Mouse (Mus musculus): ENCODE measurements at regions not wholly inside any gene's neighbourhood (a gene's known extent, or its start where the extent isn't known, plus 50 kb on each side); places are given as distances from the start of the nearest gene placed in this dataset.
"Not testable (repeated sequence)": the region's sequence is repeated elsewhere in the genome, so short reads cannot be mapped to it uniquely, and the experiment has no call there.

- no peak for DNase-seq (ENCODE audit: low read depth, low spot score)
These were observed 517.0 kb downstream of the Bnc2 start for GRCm38 (mm10) chr4:84157911-84158647.

- no peak for DNase-seq (ENCODE audit: low read depth, low spot score)
These were observed 511.7 kb downstream of the Bnc2 start for GRCm38 (mm10) chr4:84163362-84163761.

GRCm38 (mm10) chr4:84165256-84165655 lies 509.8 kb downstream of the Bnc2 start:
- DNase-seq (ENCODE audit: low read depth, low spot score), result no peak

GRCm38 (mm10) chr4:84172841-84173240 lies 502.2 kb downstream of the Bnc2 start:
- no peak for DNase-seq (ENCODE audit: low read depth, low spot score)

- no peak for DNase-seq (ENCODE audit: low read depth, low spot score)
These were observed 501.6 kb downstream of the Bnc2 start for GRCm38 (mm10) chr4:84173441-84173840.

GRCm38 (mm10) chr4:84176457-84176856 lies 498.6 kb downstream of the Bnc2 start:
- not testable (repeated sequence) for DNase-seq (ENCODE audit: low read depth, low spot score)

- DNase-seq (ENCODE audit: low read depth, low spot score), result no peak
These were observed 497.2 kb downstream of the Bnc2 start for GRCm38 (mm10) chr4:84177827-84178226.

- no peak for DNase-seq (ENCODE audit: low read depth, low spot score)
These were observed 490.6 kb downstream of the Bnc2 start for GRCm38 (mm10) chr4:84184436-84184835.

- DNase-seq (ENCODE audit: low read depth, low spot score), result no peak
These were observed 490.2 kb downstream of the Bnc2 start for GRCm38 (mm10) chr4:84184844-84185243.

- DNase-seq (ENCODE audit: low read depth, low spot score), result no peak
These were observed 485.8 kb downstream of the Bnc2 start for GRCm38 (mm10) chr4:84189315-84189714.

GRCm38 (mm10) chr4:84191303-84191702 lies 483.8 kb downstream of the Bnc2 start:
- no peak for DNase-seq (ENCODE audit: low read depth, low spot score)

GRCm38 (mm10) chr4:84192301-84192700 lies 482.8 kb downstream of the Bnc2 start:
- no peak for DNase-seq (ENCODE audit: low read depth, low spot score)

- DNase-seq (ENCODE audit: low read depth, low spot score), result no peak
These were observed 478.3 kb downstream of the Bnc2 start for GRCm38 (mm10) chr4:84196732-84197131.

- no peak for DNase-seq (ENCODE audit: low read depth, low spot score)
These were observed 476.9 kb downstream of the Bnc2 start for GRCm38 (mm10) chr4:84198176-84198575.

- no peak for DNase-seq (ENCODE audit: low read depth, low spot score)
These were observed 475.9 kb downstream of the Bnc2 start for GRCm38 (mm10) chr4:84199181-84199656.

- DNase-seq (ENCODE audit: low read depth, low spot score), result no peak
These were observed 474.1 kb downstream of the Bnc2 start for GRCm38 (mm10) chr4:84201001-84201400.

- DNase-seq (ENCODE audit: low read depth, low spot score), result no peak
These were observed 472.8 kb downstream of the Bnc2 start for GRCm38 (mm10) chr4:84202231-84202630.

- DNase-seq (ENCODE audit: low read depth, low spot score), result no peak
These were observed 471.4 kb downstream of the Bnc2 start for GRCm38 (mm10) chr4:84203680-84204079.

GRCm38 (mm10) chr4:84204777-84205176 lies 470.3 kb downstream of the Bnc2 start:
- no peak for DNase-seq (ENCODE audit: low read depth, low spot score)

GRCm38 (mm10) chr4:84208175-84208574 lies 466.9 kb downstream of the Bnc2 start:
- no peak for DNase-seq (ENCODE audit: low read depth, low spot score)

GRCm38 (mm10) chr4:84209538-84209937 lies 465.5 kb downstream of the Bnc2 start:
- no peak for DNase-seq (ENCODE audit: low read depth, low spot score)

GRCm38 (mm10) chr4:84211311-84211875 lies 463.7 kb downstream of the Bnc2 start:
- no peak for DNase-seq (ENCODE audit: low read depth, low spot score)

- DNase-seq (ENCODE audit: low read depth, low spot score), result no peak
These were observed 463.1 kb downstream of the Bnc2 start for GRCm38 (mm10) chr4:84212004-84212403.

Measured in CD4-positive, CD25-positive, alpha-beta regulatory T cell, adult 2 months (primary cell).